In the genomic region with DNA sequence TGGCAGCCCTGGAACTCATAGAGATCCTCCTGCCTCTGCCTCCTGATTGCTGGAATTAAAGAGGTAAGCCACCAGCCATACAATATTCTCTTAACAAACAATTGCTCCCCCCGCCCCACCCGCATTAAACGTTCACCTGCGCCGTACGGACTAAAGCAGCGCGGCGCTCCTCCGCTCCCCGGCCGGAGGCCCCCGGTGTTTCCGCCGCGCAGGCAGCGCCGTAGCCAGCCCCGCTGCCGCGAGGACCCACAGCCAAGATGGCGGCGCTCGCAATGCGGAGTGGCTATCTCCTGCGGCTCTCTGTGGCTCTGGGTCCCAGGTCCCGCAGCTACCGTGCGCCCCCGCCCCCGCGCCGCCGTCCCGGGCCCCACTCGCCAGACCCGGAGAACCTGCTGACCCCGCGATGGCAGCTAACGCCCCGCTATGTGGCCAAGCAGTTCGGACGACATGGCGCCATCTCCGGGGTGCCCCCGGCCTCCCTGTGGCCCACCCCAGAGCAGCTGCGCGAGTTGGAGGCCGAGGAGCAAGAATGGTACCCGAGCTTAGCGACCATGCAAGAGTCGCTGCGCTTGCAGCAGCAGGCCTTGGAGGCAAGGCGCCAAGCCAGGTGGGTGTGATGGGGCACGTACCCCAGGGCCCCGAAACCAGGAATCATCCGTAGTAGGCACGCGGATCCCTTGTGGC, we compare ENCODE assay signal across 8 mouse cellular contexts. TPM values are rescaled to one million over a fixed set of nuclear protein-coding genes. Genes with fewer than 3 reads are reported as not detected.
DNase-seq lines count a peak whose midpoint lies in the region; ATAC-seq and TF ChIP-seq lines count a peak whose summit lies in the region.

No protein-coding gene starts in this region.

- 0 out of 6 replicates have a peak, but pooled peaks of 1 of the 3 experiments have one; percentile 2 for TF ChIP-seq CTCF in MEL (IDR thresholded peaks at IDR 0.05 in 2 of 3, conservative IDR thresholded peaks at IDR 0.05 in 1 of 3; ENCODE audit: control insufficient read depth in 1 of 3, insufficient read depth in 1 of 3, low read depth in 2 of 3, low read length in 3 of 3, poor library complexity in 1 of 3, severe bottlenecking in 1 of 3)
- TF ChIP-seq CTCF in olfactory bulb, adult 2 months (IDR thresholded peaks at IDR 0.05; ENCODE audit: insufficient read depth, low read depth, low read length), result no peak
- TF ChIP-seq CTCF in thymus, adult 2 months (IDR thresholded peaks at IDR 0.05; ENCODE audit: borderline replicate concordance, control insufficient read depth, extremely low read depth, insufficient read depth, low read length, poor library complexity), result no peak

- TF ChIP-seq EP300 in MEL (IDR thresholded peaks at IDR 0.05; ENCODE audit: low read depth in 1 of 2, low read length in 2 of 2), result 0 out of 4 replicates have a peak, but pooled peaks of 1 of the 2 experiments have one; percentile 3

- H3K9ac ChIP-seq in MEL (ENCODE audit: control insufficient read depth, low read depth, low read length, poor library complexity, severe bottlenecking), result peak overlapping the region; percentile 99
- peak overlapping the region; percentile 99 for H3K9ac ChIP-seq in lung, embryonic 16.5 days (ENCODE audit: low read length)

- WGBS in lung, embryonic 16.5 days, result under 1% methylated on average over 47 of the region's 59 CpGs
- WGBS in olfactory bulb, adult 2 months, result 1% methylated on average over 59 of the region's 59 CpGs
- WGBS in thymus, adult 2 months, result under 1% methylated on average over 59 of the region's 59 CpGs

- H3K36me3 ChIP-seq in MEL (ENCODE audit: control insufficient read depth in 1 of 2, insufficient read depth in 2 of 2, low read length in 2 of 2), result peaks cover 2 to 17% of the 10 kb centered on the region in 2 experiments; a peak in 3 of 4 replicates
- H3K36me3 ChIP-seq in lung, embryonic 16.5 days (ENCODE audit: control insufficient read depth, insufficient read depth, low read length), result peaks cover 14% of the 10 kb centered on the region; the same call in 1 of the 2 replicates
- peaks cover 28% of the 10 kb centered on the region for H3K36me3 ChIP-seq in thymus, adult 2 months (ENCODE audit: control insufficient read depth, insufficient read depth, low read length)

- peaks cover 12% of the 10 kb centered on the region for H3K79me2 ChIP-seq in MEL (ENCODE audit: control insufficient read depth, insufficient read depth, low read length, poor library complexity)

- peak; percentile 87 for DNase-seq in MEL (ENCODE audit: low read depth, low spot score)
- DNase-seq in cerebellum, adult 8-10 months, result peak; percentile 79
- peak; percentile 73 for DNase-seq in forelimb bud, embryonic 11.5 days (ENCODE audit: low read depth, low spot score)
- DNase-seq in heart, postnatal 4 days, result peak; percentile 84
- DNase-seq in layer of hippocampus, adult 9-11 months, result peak; percentile 71
- DNase-seq in thymus, adult 2 months, result peak; percentile 90

- no peaks in the 10 kb centered on the region for H3K9me3 ChIP-seq in MEL (replicated peaks; ENCODE audit: insufficient read depth, low read length)
- H3K9me3 ChIP-seq in lung, embryonic 16.5 days (ENCODE audit: control insufficient read depth, low read length), result no peaks in the 10 kb centered on the region

- H3K4me2 ChIP-seq in lung, embryonic 16.5 days (ENCODE audit: low read depth, low read length), result peak overlapping the region; percentile 52

- TF ChIP-seq RAD21 in MEL (IDR thresholded peaks at IDR 0.05; ENCODE audit: low read depth, low read length), result no peak

- H3K4me3 ChIP-seq in MEL (ENCODE audit: control insufficient read depth in 1 of 2, insufficient read depth in 1 of 2, low read depth in 2 of 2, low read length in 2 of 2), result peak overlapping the region; percentile 74 to 100
- peak overlapping the region; percentile 90 for H3K4me3 ChIP-seq in lung, embryonic 16.5 days (ENCODE audit: low read length)
- peak overlapping the region; percentile 79 for H3K4me3 ChIP-seq in olfactory bulb, adult 2 months (ENCODE audit: insufficient read depth, low read depth, low read length)
- peak overlapping the region; percentile 93 for H3K4me3 ChIP-seq in thymus, adult 2 months (ENCODE audit: control insufficient read depth, insufficient read depth, low read length)

- peak; percentile 80 to 81 for TF ChIP-seq POLR2A in MEL (IDR thresholded peaks at IDR 0.05; ENCODE audit: control insufficient read depth in 1 of 2, insufficient read depth in 1 of 2, low read depth in 1 of 2, low read length in 2 of 2, poor library complexity in 1 of 2)
- peak; percentile 92 for TF ChIP-seq POLR2A in olfactory bulb, adult 2 months (IDR thresholded peaks at IDR 0.05; ENCODE audit: insufficient read depth, low read depth, low read length)
- TF ChIP-seq POLR2A in thymus, adult 2 months (IDR thresholded peaks at IDR 0.05; ENCODE audit: control insufficient read depth, extremely low read depth, insufficient read depth, low read length, poor library complexity), result peak; percentile 90

- no peaks in the 10 kb centered on the region for H3K27me3 ChIP-seq in MEL (ENCODE audit: control insufficient read depth in 1 of 2, insufficient read depth in 2 of 2, low read length in 2 of 2)
- H3K27me3 ChIP-seq in lung, embryonic 16.5 days (ENCODE audit: control insufficient read depth, insufficient read depth, low read depth, low read length), result no peaks in the 10 kb centered on the region
- no peaks in the 10 kb centered on the region for H3K27me3 ChIP-seq in thymus, adult 2 months (ENCODE audit: control insufficient read depth, insufficient read depth, low read length)

- H3K27ac ChIP-seq in MEL (ENCODE audit: control insufficient read depth, low read depth, low read length), result peak overlapping the region; percentile 88
- peak overlapping the region; percentile 94 for H3K27ac ChIP-seq in lung, embryonic 16.5 days (ENCODE audit: low read length)
- H3K27ac ChIP-seq in olfactory bulb, adult 2 months (ENCODE audit: insufficient read depth, low read depth, low read length), result peak overlapping the region; percentile 80
- peak overlapping the region; percentile 5; the same call in 1 of the 2 replicates for H3K27ac ChIP-seq in thymus, adult 2 months (ENCODE audit: control insufficient read depth, insufficient read depth, low read length)

- H3K4me1 ChIP-seq in MEL (ENCODE audit: control insufficient read depth in 1 of 2, insufficient read depth in 2 of 2, low read length in 2 of 2), result peaks cover 2 to 10% of the 10 kb centered on the region in 2 experiments; a peak in 2 of 4 replicates
- H3K4me1 ChIP-seq in lung, embryonic 16.5 days (replicated peaks; ENCODE audit: control insufficient read depth, insufficient read depth, low read length), result peaks cover 18% of the 10 kb centered on the region
- peaks cover 2% of the 10 kb centered on the region; the same call in 1 of the 2 replicates for H3K4me1 ChIP-seq in olfactory bulb, adult 2 months (ENCODE audit: control insufficient read depth, insufficient read depth, low read length)
- peaks cover 2% of the 10 kb centered on the region for H3K4me1 ChIP-seq in thymus, adult 2 months (replicated peaks; ENCODE audit: control insufficient read depth, insufficient read depth, low read length)

- ATAC-seq in lung, embryonic 16.5 days (ENCODE audit: low read depth), result peak; percentile 83

RNA-seq across cellular contexts. Expression of a gene that starts 0.9 kb away (rescaled TPM):
- total RNA-seq in MEL (2012; rRNA removed), result 47.5 and 51.8 TPM in 2 replicates
- 10 to 100 TPM in 1 of 2 experiments, not detected in 1; 62.9 TPM for polyA plus RNA-seq in MEL (2012; ENCODE audit: insufficient read depth in 1 of 2, insufficient read length in 2 of 2, low read depth in 1 of 2, low replicate concordance in 2 of 2, missing spikeins in 1 of 2)
- total RNA-seq in heart, postnatal 4 days (2021), result 10 to 100 TPM; 24.2 to 26.2 TPM
- polyA plus RNA-seq in lung, embryonic 16.5 days (2015; fragmentation: Nextera tagmentation; extraction: Ambion mirVana), result 38.6 and 43.0 TPM in 2 replicates
- polyA plus RNA-seq in olfactory bulb, adult 2 months (2012; ENCODE audit: insufficient read depth, insufficient read length, low replicate concordance, missing spikeins), result not detected in 2 replicates
- 52.9 and 60.6 TPM in 2 replicates for polyA plus RNA-seq in thymus, adult 2 months (2012; rRNA removed)

RNA-seq across cellular contexts. Expression of a gene that starts 8.3 kb away (rescaled TPM):
- 62.6 and 66.7 TPM in 2 replicates for total RNA-seq in MEL (2012; rRNA removed)
- polyA plus RNA-seq in MEL (2012; ENCODE audit: insufficient read depth in 1 of 2, insufficient read length in 2 of 2, low read depth in 1 of 2, low replicate concordance in 2 of 2, missing spikeins in 1 of 2), result 100 to 1,000 TPM in 1 of 2 experiments, not detected in 1; 155 TPM
- total RNA-seq in heart, postnatal 4 days (2021), result 10 to 100 TPM; 90.9 to 91.8 TPM
- 110 and 120 TPM in 2 replicates for polyA plus RNA-seq in lung, embryonic 16.5 days (2015; fragmentation: Nextera tagmentation; extraction: Ambion mirVana)
- polyA plus RNA-seq in olfactory bulb, adult 2 months (2012; ENCODE audit: insufficient read depth, insufficient read length, low replicate concordance, missing spikeins), result not detected in 2 replicates
- polyA plus RNA-seq in thymus, adult 2 months (2012; rRNA removed), result 109 and 117 TPM in 2 replicates

RNA-seq across cellular contexts. Expression of a gene that starts 9.6 kb away (rescaled TPM):
- total RNA-seq in MEL (2012; rRNA removed), result 1.4 and 1.7 TPM in 2 replicates
- 1 to 10 TPM in 1 of 2 experiments, not detected in 1; 2.2 TPM for polyA plus RNA-seq in MEL (2012; ENCODE audit: insufficient read depth in 1 of 2, insufficient read length in 2 of 2, low read depth in 1 of 2, low replicate concordance in 2 of 2, missing spikeins in 1 of 2)
- total RNA-seq in heart, postnatal 4 days (2021), result 1 to 10 TPM; 3.4 to 3.6 TPM
- 6.3 and 6.5 TPM in 2 replicates for polyA plus RNA-seq in lung, embryonic 16.5 days (2015; fragmentation: Nextera tagmentation; extraction: Ambion mirVana)
- polyA plus RNA-seq in olfactory bulb, adult 2 months (2012; ENCODE audit: insufficient read depth, insufficient read length, low replicate concordance, missing spikeins), result not detected in 2 replicates
- polyA plus RNA-seq in thymus, adult 2 months (2012; rRNA removed), result 2.2 TPM in 2 replicates

RNA-seq across cellular contexts. Expression of a gene that starts 14.6 kb away (rescaled TPM):
- 550 and 567 TPM in 2 replicates for total RNA-seq in MEL (2012; rRNA removed)
- polyA plus RNA-seq in MEL (2012; ENCODE audit: insufficient read depth in 1 of 2, insufficient read length in 2 of 2, low read depth in 1 of 2, low replicate concordance in 2 of 2, missing spikeins in 1 of 2), result 1,000 to 10,000 TPM in 1 of 2 experiments, not detected in 1; 1,110 TPM
- total RNA-seq in heart, postnatal 4 days (2021), result 100 to 1,000 TPM; 320 to 358 TPM
- polyA plus RNA-seq in lung, embryonic 16.5 days (2015; fragmentation: Nextera tagmentation; extraction: Ambion mirVana), result 980 and 996 TPM in 2 replicates
- 225 TPM in 1 of 2 replicates, not detected in the other for polyA plus RNA-seq in olfactory bulb, adult 2 months (2012; ENCODE audit: insufficient read depth, insufficient read length, low replicate concordance, missing spikeins)
- 182 and 186 TPM in 2 replicates for polyA plus RNA-seq in thymus, adult 2 months (2012; rRNA removed)

RNA-seq across cellular contexts. Expression of a gene that starts 24.6 kb away (rescaled TPM):
- 205 and 245 TPM in 2 replicates for total RNA-seq in MEL (2012; rRNA removed)
- 100 to 1,000 TPM; 152 to 295 TPM for polyA plus RNA-seq in MEL (2012; ENCODE audit: insufficient read depth in 1 of 2, insufficient read length in 2 of 2, low read depth in 1 of 2, low replicate concordance in 2 of 2, missing spikeins in 1 of 2)
- total RNA-seq in heart, postnatal 4 days (2021), result 10 to 100 TPM; 36.3 to 37.0 TPM
- polyA plus RNA-seq in lung, embryonic 16.5 days (2015; fragmentation: Nextera tagmentation; extraction: Ambion mirVana), result 90.1 and 93.3 TPM in 2 replicates
- not detected in 2 replicates for polyA plus RNA-seq in olfactory bulb, adult 2 months (2012; ENCODE audit: insufficient read depth, insufficient read length, low replicate concordance, missing spikeins)
- 93.5 and 103 TPM in 2 replicates for polyA plus RNA-seq in thymus, adult 2 months (2012; rRNA removed)

Comparison
In these comparisons a context has a peak if more than half of its experiments do, and no peak if none do; other contexts are left out.
1. Peak in every context shown above with its lines: DNase-seq, ATAC-seq, H3K4me3 ChIP-seq and H3K27ac ChIP-seq.
2. H3K27ac ChIP-seq: peak in every context shown above with its lines; median percentile 94 in lung, embryonic 16.5 days; 88 in MEL; 80 in olfactory bulb, adult 2 months; 5 in thymus, adult 2 months.